Mouse (Mus musculus) neural tube, embryonic 13.5 days (tissue): ENCODE measurements around the gene Phgr1. TPM values are rescaled to one million over a fixed set of nuclear protein-coding genes. Genes with fewer than 3 reads are reported as not detected.

Source experiments
- ATAC-seq: fragments of 200-750 bp; cut with Nextera tagmentation; 2 replicates; pipeline ENCODE4 v1.8.0; 2017; ENCODE audit warnings: low read depth, mild to moderate bottlenecking, moderate TSS enrichment, moderate library complexity
- H3K27ac ChIP-seq: fragments of 300-500 bp; sonication (generic); replicated peaks from 2 replicates; pipeline ENCODE4 v1.5.1; 2015; ENCODE audit warnings: moderate library complexity, mild to moderate bottlenecking, inconsistent platforms
- H3K27me3 ChIP-seq: fragments of 300-500 bp; sonication (generic); 2 replicates; pipeline ENCODE4 v1.6.1; 2015; ENCODE audit warnings: mild to moderate bottlenecking, inconsistent platforms
- H3K36me3 ChIP-seq: fragments of 300-500 bp; sonication (generic); 2 replicates; pipeline ENCODE4 v1.6.1; 2015; ENCODE audit warnings: mild to moderate bottlenecking, inconsistent platforms
- H3K4me1 ChIP-seq: fragments of 300-500 bp; sonication (generic); replicated peaks from 2 replicates; pipeline ENCODE4 v1.6.1; 2015; ENCODE audit warnings: inconsistent platforms
- H3K4me2 ChIP-seq: fragments of 300-500 bp; sonication (generic); 2 replicates; pipeline ENCODE4 v1.6.1; 2015; ENCODE audit warnings: inconsistent platforms, mild to moderate bottlenecking, moderate library complexity
- H3K4me3 ChIP-seq: fragments of 300-500 bp; sonication (generic); 2 replicates; pipeline ENCODE4 v1.5.1; 2015; ENCODE audit warnings: mild to moderate bottlenecking, inconsistent platforms
- H3K9ac ChIP-seq: fragments of 300-500 bp; sonication (generic); 2 replicates; pipeline ENCODE4 v1.6.1; 2015; ENCODE audit warnings: moderate library complexity, mild to moderate bottlenecking, inconsistent platforms
- H3K9me3 ChIP-seq: fragments of 300-500 bp; sonication (generic); 2 replicates; pipeline ENCODE4 v1.6.1; 2016; ENCODE audit warnings: inconsistent platforms
- WGBS: fragments of 180-500 bp; shearing (Covaris S2); methylation state at CpG from one replicate; pipeline ENCODE4 v1.1.7; 2015; 5-methylcytosine and 5-hydroxymethylcytosine counted together
- polyA plus RNA-seq: library from polyadenylated mRNA; unstranded; fragments of >200 nt; fragmentation: Nextera tagmentation; extraction: Ambion mirVana; gene quantifications from 2 replicates; pipeline ENCODE4 v1.2.1, GENCODE M21; 2015

Gene Phgr1
- polyA plus RNA-seq, 1 experiment from 2014 or later: not detected

DNA sequence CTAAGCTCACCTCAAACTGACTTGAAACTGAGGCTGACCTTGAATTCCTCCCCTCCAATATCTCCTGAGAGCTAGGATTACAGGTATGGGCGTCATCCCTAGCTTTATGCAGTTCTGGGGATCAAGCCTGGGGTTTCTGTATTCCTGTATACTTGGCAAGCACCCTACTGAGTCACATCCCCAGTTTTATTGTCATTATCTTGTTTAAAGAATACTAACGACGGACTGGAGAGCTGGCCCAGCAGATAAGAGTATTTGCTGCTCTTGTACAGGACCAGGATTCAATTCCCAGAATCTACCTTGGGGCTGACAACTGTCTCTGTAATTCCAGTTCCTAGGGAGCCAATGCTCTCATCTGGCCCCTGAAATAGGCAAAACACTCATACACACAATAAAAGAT lies 33.2 kb downstream of the Phgr1 start:
- Histone ChIP-seq H3K27me3 (no peaks in the 10 kb centered on the region), H3K4me1 (no peaks in the 10 kb centered on the region), H3K4me2 (no peak overlapping the region), H3K9me3 (no peaks in the 10 kb centered on the region), H3K27ac (no peak overlapping the region), H3K36me3 (no peaks in the 10 kb centered on the region), H3K4me3 (no peak overlapping the region), H3K9ac (no peak overlapping the region)
- ATAC-seq: no peak
- WGBS: 33% methylated on average over 3 of the region's 3 CpGs

GRCm38 (mm10) chr2:118806860-118807259 lies 34.3 kb downstream of the Phgr1 start:
- Histone ChIP-seq H3K4me1 (no peaks in the 10 kb centered on the region), H3K9me3 (no peaks in the 10 kb centered on the region), H3K27me3 (no peaks in the 10 kb centered on the region), H3K4me2 (no peak overlapping the region), H3K36me3 (no peaks in the 10 kb centered on the region), H3K27ac (no peak overlapping the region), H3K9ac (no peak overlapping the region), H3K4me3 (no peak overlapping the region)
- WGBS: 65% methylated on average over 4 of the region's 4 CpGs
- no peak for ATAC-seq

GRCm38 (mm10) chr2:118810861-118811260 lies 38.3 kb downstream of the Phgr1 start:
- H3K4me3 ChIP-seq: no peak overlapping the region
- H3K27ac ChIP-seq: no peak overlapping the region
- no peaks in the 10 kb centered on the region for H3K36me3 ChIP-seq
- 32% methylated on average over 2 of the region's 2 CpGs for WGBS
- no peaks in the 10 kb centered on the region for H3K27me3 ChIP-seq
- ATAC-seq: no peak
- H3K9ac ChIP-seq: no peak overlapping the region
- no peaks in the 10 kb centered on the region for H3K9me3 ChIP-seq
- peaks cover 13% of the 10 kb centered on the region for H3K4me1 ChIP-seq
- no peak overlapping the region for H3K4me2 ChIP-seq

DNA sequence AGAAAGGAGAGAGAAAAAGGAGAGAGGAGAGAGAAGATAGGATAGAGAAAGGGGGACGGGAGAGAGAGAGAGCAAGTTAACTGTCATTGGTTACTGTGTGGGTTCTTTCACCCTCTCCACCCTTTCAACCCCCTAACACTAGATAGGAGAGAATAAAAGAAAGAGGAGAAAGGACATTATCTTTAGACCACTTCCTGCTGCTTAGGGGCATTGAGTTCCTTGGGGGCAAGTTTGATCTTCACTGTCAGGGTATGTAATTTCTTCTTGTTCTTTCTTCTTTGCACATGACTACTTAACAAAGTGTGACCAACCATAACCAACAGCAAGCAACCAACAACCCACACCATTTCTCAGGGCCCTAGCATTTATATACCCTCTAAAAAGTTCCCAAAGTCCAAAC lies 40.2 kb downstream of the Phgr1 start:
- no peak for ATAC-seq
- H3K4me1 ChIP-seq: peaks cover 13% of the 10 kb centered on the region
- no peak overlapping the region for H3K27ac ChIP-seq
- H3K9ac ChIP-seq: no peak overlapping the region
- WGBS: 69% methylated on average over 1 of the region's 1 CpGs
- 0 out of 2 replicates have a peak, but pooled peaks cover under 1% of the 10 kb centered on the region for H3K36me3 ChIP-seq
- no peaks in the 10 kb centered on the region for H3K27me3 ChIP-seq
- no peaks in the 10 kb centered on the region for H3K9me3 ChIP-seq
- no peak overlapping the region for H3K4me2 ChIP-seq
- H3K4me3 ChIP-seq: no peak overlapping the region

GRCm38 (mm10) chr2:118813981-118814836 lies 41.6 kb downstream of the Phgr1 start, which contains the start of gene Knstrn:
Gene Knstrn, plus strand, starts transcription at chr2:118814003.
- H3K36me3 ChIP-seq: peaks cover 7% of the 10 kb centered on the region; the same call in 1 of the 2 replicates
- H3K9ac ChIP-seq: peak within 1 kb of the TSS; percentile 74
- no peaks in the 10 kb centered on the region for H3K27me3 ChIP-seq
- no peaks in the 10 kb centered on the region for H3K9me3 ChIP-seq
- peak; percentile 97 for ATAC-seq
- peak within 1 kb of the TSS; percentile 94 for H3K4me2 ChIP-seq
- no peak within 1 kb of the TSS for H3K27ac ChIP-seq
- H3K4me3 ChIP-seq: peak within 1 kb of the TSS; percentile 65
- under 1% methylated on average over 49 of the region's 49 CpGs for WGBS
- H3K4me1 ChIP-seq: peaks cover 13% of the 10 kb centered on the region

GRCm38 (mm10) chr2:118822800-118823199 lies 50.2 kb downstream of the Phgr1 start:
- ATAC-seq: no peak
- Histone ChIP-seq H3K4me3 (no peak overlapping the region), H3K9ac (no peak overlapping the region), H3K9me3 (no peaks in the 10 kb centered on the region), H3K27ac (no peak overlapping the region), H3K4me1 (no peaks in the 10 kb centered on the region), H3K4me2 (no peak overlapping the region), H3K27me3 (no peaks in the 10 kb centered on the region), H3K36me3 (peaks cover 40% of the 10 kb centered on the region)
- 95% methylated on average over 5 of the region's 5 CpGs for WGBS

DNA sequence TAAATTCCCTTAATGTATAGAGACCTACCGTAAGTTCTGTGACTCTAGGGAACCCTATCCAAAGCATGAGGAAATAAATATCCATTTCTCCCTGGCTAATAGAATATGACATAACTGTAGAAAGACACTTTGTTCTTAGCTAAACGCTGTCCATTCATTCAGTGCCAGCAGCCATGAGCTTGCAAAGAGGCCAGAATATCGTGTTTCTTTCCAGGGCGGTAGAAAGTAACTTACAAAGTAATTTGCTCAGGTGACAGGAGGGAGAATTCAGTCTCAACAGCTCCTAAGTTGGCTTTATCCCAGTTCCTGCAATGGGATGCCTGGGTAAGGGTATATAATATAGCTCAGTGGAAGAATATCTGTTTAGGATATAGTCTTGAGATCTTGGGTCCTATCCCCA lies 51.8 kb downstream of the Phgr1 start:
- no peak for ATAC-seq
- Histone ChIP-seq H3K9ac (no peak overlapping the region), H3K27ac (no peak overlapping the region), H3K4me3 (no peak overlapping the region), H3K9me3 (no peaks in the 10 kb centered on the region), H3K27me3 (no peaks in the 10 kb centered on the region), H3K4me2 (no peak overlapping the region), H3K36me3 (peaks cover 34% of the 10 kb centered on the region), H3K4me1 (no peaks in the 10 kb centered on the region)
- 94% methylated on average over 4 of the region's 4 CpGs for WGBS

Other genes starting within 250 kb of the Phgr1 start
- gene Bmf, start 223.1 kb upstream of the Phgr1 start, polyA plus RNA-seq: 3.3 and 4.6 TPM in 2 replicates
- gene Bub1b, start 174.6 kb upstream of the Phgr1 start, polyA plus RNA-seq: 14.9 and 16.7 TPM in 2 replicates
- gene Pak6, start 109.5 kb upstream of the Phgr1 start, polyA plus RNA-seq: 12.1 and 15.8 TPM in 2 replicates
- gene Ankrd63, start 68.8 kb upstream of the Phgr1 start, polyA plus RNA-seq: not detected in 2 replicates
- 0.46 and 0.61 TPM in 2 replicates for gene Plcb2, start 44.3 kb upstream of the Phgr1 start, polyA plus RNA-seq
- 23.7 and 25.3 TPM in 2 replicates for gene Inafm2, start 27.0 kb upstream of the Phgr1 start, polyA plus RNA-seq
- 1.2 and 1.4 TPM in 2 replicates for gene Ccdc9b, start 10.1 kb upstream of the Phgr1 start, polyA plus RNA-seq
- gene Disp2, start 7.0 kb downstream of the Phgr1 start, polyA plus RNA-seq: 39.9 and 40.7 TPM in 2 replicates
- gene Knstrn, start 41.2 kb downstream of the Phgr1 start, polyA plus RNA-seq: 23.8 and 28.0 TPM in 2 replicates
- gene Ivd, start 89.2 kb downstream of the Phgr1 start, polyA plus RNA-seq: 47.7 and 48.5 TPM in 2 replicates
- gene Bahd1, start 127.6 kb downstream of the Phgr1 start, polyA plus RNA-seq: 5.4 TPM in 2 replicates
- gene Chst14, start 153.7 kb downstream of the Phgr1 start, polyA plus RNA-seq: 10.4 TPM in 2 replicates